Mouse (Mus musculus) ovary, postnatal 14 days (tissue): Measurements from ENCODE around the gene Hopx.

ENCODE experiments used
- DNase-seq: peaks from one replicate; pipeline ENCODE4 v3.0.0; 2022; ENCODE audit warnings: low spot score

The Hopx gene

DNA sequence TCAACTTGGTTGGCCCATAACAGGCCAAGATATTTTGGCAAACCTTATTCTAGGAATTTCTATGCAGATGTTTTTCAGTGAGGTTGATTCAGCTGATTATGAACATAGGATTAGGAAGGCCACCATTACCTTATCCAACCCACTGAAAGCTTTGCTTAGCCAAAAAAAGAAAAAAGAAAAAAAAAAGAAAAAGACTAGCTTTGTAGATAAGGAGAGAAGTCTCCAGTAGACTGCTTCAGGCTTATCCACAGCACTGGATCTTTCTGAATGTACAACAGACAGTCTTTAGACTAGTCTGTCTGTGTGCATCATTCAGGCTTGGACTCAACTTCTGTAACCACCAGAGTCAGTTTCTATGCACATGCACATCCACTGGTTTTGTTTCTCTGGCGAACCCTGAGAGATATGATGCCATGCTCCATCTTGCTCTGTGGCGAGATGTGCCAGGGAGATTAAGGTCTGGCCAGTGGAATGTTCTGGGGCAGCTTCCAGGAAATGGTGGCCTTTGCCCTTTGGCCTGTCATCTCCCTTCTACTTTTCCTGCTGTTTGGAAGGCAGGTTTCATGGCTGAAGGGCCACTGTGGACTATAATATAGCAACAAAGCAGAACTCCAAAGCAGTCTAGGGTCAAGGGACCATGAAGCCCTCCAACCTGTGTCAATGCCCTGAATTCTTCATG, 17.7 kb upstream of the Hopx start:
- DNase-seq = no peak

DNA sequence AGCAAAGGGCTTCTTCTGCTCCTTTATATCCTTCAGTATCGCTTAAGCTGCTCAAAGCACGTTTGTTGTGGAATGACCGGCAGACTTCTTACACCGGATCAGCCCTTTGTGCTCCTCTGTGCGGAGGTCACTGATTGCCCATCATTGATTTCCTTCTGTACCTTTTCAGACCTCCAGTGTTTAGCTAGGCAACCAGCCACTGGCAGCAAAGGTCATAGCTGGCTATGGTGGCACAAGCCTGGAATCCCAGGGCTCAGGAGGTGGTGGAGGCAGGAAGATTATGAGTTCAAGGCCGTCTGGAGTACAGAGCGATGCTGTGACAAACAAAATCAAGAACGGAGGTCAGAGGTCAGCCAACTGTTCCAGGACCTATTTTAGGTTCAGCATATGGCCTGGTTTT, 17.0 kb upstream of the Hopx start:
- no peak for DNase-seq

DNA sequence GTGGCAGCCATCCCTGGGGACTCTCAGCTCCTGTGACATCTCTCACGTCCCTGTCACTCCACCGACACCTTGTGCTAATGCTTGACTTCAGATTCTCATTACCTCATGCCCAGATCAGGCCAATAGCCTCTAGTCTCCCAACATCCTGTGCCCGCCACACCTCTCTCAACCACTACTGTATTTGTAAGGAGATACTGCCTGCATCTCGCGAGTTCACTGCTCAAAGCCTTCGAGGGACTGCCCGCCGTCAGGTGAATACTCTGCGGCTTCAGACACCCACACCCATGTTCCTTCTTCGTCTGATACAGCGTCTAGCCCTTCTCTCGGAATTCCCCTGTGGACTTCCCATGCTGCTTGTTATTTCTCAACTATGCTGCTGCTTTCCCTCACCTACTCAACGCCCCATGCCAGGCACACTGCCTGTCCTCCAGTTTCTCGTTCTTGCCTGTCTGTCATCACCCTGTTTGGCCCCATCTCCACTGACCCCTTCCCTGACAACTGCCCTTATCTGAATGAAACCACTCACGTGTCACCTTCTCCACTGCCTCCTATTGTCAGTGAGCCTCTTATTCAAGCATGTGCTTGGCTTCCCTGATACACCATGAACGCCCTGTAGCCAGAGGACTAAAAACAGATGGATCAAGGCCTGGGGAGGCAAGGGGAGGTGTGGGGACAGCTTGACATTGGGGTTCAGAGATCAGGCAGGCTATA, 15.5 kb upstream of the Hopx start:
- no peak for DNase-seq

- DNase-seq = no peak
Observed at GRCm38 (mm10) chr5:77129907-77130306, 15.0 kb upstream of the Hopx start.

- no peak for DNase-seq
Observed at GRCm38 (mm10) chr5:77128854-77129253, 13.9 kb upstream of the Hopx start.

DNA sequence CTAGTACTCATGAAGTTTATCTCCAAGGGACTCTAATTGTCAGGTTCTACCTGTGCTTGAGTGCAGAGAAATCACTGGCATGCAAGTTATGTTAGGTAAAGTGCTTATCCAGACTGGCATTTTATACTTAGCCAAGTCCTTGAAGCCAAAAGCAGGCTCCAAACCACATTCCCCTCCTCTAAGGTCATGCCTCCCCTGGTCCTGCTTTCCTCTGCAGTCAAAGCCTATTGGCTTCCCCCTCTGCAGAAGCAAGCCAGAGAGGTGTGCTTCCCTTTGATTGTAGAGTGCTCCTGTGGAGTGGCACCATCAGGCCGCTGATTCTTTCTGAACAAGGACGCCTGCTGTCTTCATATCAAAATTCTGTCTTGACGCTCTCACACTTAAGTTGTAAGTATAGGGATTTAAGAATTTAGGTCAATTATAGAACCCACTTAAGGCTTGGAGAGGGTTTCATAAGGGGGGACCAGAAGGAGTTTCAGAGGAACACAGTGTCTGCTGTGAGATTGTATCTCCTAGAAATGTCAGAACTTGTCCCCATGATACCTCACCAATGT, 11.6 kb upstream of the Hopx start:
- no peak for DNase-seq

GRCm38 (mm10) chr5:77124817-77125283, 9.9 kb upstream of the Hopx start:
- DNase-seq = no peak

- no peak for DNase-seq
Observed at GRCm38 (mm10) chr5:77124165-77124564, 9.2 kb upstream of the Hopx start.

- DNase-seq = no peak
Observed at GRCm38 (mm10) chr5:77123597-77123996, 8.7 kb upstream of the Hopx start.

GRCm38 (mm10) chr5:77122254-77123192, 7.6 kb upstream of the Hopx start:
- no peak for DNase-seq

GRCm38 (mm10) chr5:77120701-77121100, 5.8 kb upstream of the Hopx start:
- DNase-seq = no peak

- DNase-seq = no peak
Observed at GRCm38 (mm10) chr5:77119475-77120422, 4.8 kb upstream of the Hopx start.

DNA sequence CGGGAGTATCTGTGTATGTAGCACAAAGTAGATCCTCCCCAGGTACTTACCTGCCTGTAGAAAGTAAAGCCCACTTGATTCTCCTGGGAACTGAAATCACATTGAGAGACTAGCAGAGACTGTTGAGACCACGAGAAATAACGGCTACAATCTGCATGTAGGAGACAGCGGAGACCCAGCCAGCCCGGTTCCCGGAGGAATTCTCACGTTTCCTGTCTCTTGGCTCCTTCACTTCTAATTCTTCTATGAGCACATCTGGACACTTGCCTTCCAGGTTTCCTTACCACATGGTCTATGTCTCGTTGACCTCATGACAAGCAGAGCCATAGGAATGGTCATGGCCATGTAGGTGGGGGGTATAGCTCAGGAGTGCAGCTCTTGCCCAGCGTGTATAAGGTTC, 811 bp upstream of the Hopx start:
- DNase-seq = no peak

DNA sequence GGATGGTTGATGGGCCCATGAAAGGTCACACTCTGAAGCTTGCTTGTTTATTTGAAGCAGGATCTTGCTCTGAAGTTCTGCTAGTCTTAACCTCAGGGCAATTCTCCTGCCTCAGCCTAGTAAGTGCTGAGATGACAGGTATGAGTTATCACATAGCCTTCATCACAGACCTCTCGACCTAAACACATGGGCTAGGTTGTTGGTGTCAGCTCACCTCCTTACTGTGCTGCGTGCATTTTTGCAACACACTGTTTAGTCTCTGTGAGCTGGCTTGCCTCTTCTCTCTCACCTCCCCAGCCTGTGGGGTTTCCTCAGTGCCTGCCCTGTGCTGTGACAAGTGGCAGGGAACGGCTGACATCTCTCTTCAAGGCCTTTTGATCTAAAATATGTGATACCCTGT, 1.1 kb downstream of the Hopx start:
- DNase-seq = no peak

GRCm38 (mm10) chr5:77112066-77112465, 2.9 kb downstream of the Hopx start:
- no peak for DNase-seq

DNA sequence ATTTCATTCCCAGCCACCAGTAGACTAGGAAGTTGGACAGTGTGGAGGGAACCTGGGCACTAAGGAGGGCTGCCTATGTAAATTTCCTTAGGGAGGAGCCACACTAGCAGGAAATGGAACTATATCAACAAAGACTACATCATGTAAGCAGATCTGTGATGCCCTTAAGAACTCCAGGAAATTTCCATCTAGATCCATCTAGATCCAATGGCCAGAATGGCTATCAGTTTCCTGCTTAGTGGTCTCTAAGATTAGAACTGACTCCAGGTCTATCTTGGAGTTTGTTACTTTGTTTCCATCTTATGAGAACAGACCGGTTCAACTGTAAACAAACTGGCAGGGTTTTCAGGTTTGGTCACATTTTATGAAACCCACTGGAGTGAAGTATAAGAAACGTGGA, 5.1 kb downstream of the Hopx start:
- no peak for DNase-seq

DNA sequence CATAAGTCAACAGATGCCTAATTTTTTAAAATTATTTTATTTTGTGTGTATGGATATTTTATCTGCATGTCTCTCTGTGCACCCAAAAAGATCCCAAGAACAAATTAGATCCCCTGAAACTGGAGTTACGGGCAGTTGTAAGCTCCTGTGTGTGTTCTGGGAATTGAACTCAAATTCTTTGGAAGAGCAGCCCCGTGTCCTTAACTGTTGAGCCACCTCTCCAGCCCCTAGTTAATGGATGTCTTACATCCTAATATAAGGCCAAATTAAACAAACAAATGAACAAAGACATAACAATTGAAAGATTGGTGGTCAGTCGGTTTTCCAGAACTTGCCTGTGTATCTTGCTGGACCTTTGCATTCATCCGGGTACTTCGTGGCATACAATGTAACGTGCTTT, 6.1 kb downstream of the Hopx start:
- DNase-seq = no peak

- DNase-seq = no peak
Observed at GRCm38 (mm10) chr5:77107146-77107822, 7.6 kb downstream of the Hopx start.

GRCm38 (mm10) chr5:77102522-77103365, 12.2 kb downstream of the Hopx start:
- no peak for DNase-seq

GRCm38 (mm10) chr5:77100691-77101090, 14.2 kb downstream of the Hopx start:
- DNase-seq = no peak
